Mouse (Mus musculus): ENCODE results near the gene Mpnd.

DNA sequence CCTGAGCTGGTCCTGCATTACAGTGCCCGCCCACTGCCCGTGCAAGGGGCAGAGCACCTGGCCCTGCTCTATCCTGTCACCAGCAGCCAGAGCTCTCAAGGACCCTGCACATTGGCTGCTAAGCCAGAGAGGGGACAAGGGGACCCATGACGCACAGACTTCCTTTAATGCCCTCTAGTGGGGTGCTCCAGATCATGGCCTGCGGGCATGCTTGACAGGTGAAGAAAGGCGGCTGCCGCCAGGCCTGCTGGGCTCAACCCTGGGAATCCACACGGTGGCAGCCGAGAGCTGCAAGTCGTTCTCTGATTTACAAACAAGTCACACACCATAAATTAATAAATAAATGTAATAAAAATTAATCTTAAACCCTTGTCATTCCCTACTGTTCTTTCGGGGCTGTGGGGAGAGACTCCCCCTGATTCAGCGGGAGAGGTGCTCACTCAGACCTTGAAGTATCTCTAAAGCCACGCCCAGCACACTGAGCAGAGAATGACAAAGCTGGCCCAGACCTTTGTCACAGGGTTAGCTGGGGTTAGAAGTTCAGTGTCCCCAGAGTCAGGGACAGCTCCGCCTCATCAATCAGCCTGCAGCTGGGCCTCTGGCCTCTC, 29.2 kb upstream of the Mpnd start:
- TF ChIP-seq CTCF (IDR thresholded peaks at IDR 0.05; ENCODE audit: extremely low read depth, insufficient read length, insufficient replicate concordance, low read depth, low read length) (peak; percentile 87), POLR2A (IDR thresholded peaks at IDR 0.05; ENCODE audit: low read depth, low read length) (no peak)
